ENCODE assay signal across 19 mouse cellular contexts in the genomic region with DNA sequence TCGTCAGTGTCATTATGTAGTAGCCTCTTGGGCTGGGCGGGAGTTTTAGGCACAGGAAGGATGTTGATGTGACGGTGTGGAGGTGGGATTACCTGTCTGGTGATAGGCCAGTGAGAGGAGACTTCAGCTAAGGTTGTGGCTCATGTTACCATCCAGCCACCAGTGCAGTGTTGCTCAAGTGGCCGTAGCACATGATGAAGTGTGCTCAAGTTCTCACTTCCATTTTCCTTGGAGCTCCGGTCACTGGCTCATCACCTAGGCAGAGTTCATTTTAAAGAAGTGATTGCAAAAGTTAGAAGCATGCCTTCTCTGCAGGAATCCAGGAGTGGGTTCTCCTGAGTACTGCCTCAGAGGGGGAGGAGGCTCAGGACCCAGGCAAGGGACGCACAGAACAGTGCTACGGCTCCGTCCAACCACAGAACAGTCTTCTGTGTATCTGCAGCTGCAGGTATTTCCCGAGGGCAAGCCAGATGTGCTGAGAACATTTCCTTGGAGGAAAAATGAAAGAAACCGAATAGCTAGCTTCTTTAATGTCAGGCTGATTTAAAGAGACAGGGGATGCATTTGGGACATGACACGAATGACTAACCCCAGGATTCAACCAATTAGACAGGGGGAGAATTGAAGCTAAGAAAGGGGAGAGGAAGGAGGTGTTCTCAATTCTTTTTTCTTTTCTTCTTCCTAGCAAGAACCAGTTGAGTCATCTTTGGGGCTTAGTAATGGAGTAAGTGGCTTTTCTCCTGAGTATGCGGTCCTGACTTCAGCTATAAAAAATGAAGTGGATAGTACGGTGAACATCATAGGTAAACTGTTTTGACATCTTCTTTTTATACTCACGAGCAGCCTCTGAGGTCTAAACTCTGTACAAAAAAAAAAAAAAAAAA.
DNase-seq lines count a peak whose midpoint lies in the region; ATAC-seq and TF ChIP-seq lines count a peak whose summit lies in the region.
"Had no signal": no experiment of that assay in that cellular context is flagged by ENCODE, and none has a peak within 500 bp of the region (broad histone marks: within the 10 kb centered on the region; RNA-seq: fewer than 3 reads in every experiment).

No protein-coding gene starts in this region.

- no peak overlapping the region for H3K9ac ChIP-seq in heart, postnatal 0 days (replicated peaks; ENCODE audit: low read depth, low read length)
- H3K9ac ChIP-seq: embryonic facial prominence, embryonic 12.5 days; limb, embryonic 15.5 days; lung, embryonic 14.5 days had no signal

- no peak for ATAC-seq in heart, postnatal 0 days (ENCODE audit: insufficient read depth, low read depth)
- ATAC-seq in common myeloid progenitor, adult 5-6 weeks (replicated peaks; ENCODE audit: low read depth, poor library complexity, severe bottlenecking), result peak; percentile 33
- ATAC-seq: hindbrain, embryonic 16.5 days had no signal

- H3K79me2 ChIP-seq in macrophage (ENCODE audit: inconsistent target), result peaks cover 58% of the 10 kb centered on the region; the same call in 1 of the 2 replicates

- H3K36me3 ChIP-seq in heart, postnatal 0 days (replicated peaks; ENCODE audit: control insufficient read depth, insufficient read depth, low read length), result peaks cover 51% of the 10 kb centered on the region
- H3K36me3 ChIP-seq in macrophage (ENCODE audit: inconsistent target), result peaks cover 73% of the 10 kb centered on the region

- H3K4me2 ChIP-seq in heart, postnatal 0 days (ENCODE audit: low read depth, low read length), result no peak overlapping the region
- H3K4me2 ChIP-seq: embryonic facial prominence, embryonic 12.5 days; limb, embryonic 15.5 days; lung, embryonic 14.5 days had no signal

- TF ChIP-seq EP300 in heart, postnatal 0 days (IDR thresholded peaks at IDR 0.05; ENCODE audit: low read depth), result no peak

- WGBS in heart, postnatal 0 days, result 54% methylated on average over 14 of the region's 14 CpGs
- 21% methylated on average over 14 of the region's 14 CpGs for WGBS in macrophage (ENCODE audit: missing documents)

- no peak overlapping the region for H3K4me3 ChIP-seq in heart, postnatal 0 days (ENCODE audit: low read depth, low read length)
- H3K4me3 ChIP-seq in macrophage (ENCODE audit: inconsistent target), result no peak overlapping the region
- H3K4me3 ChIP-seq: embryonic facial prominence, embryonic 12.5 days; limb, embryonic 15.5 days had no signal

- H3K4me1 ChIP-seq in heart, postnatal 0 days (ENCODE audit: control insufficient read depth, insufficient read depth), result peaks cover 11% of the 10 kb centered on the region; the same call in 1 of the 2 replicates
- H3K4me1 ChIP-seq: limb, embryonic 15.5 days had no signal

- H3K27ac ChIP-seq in heart, postnatal 0 days (ENCODE audit: low read depth), result 0 out of 2 replicates have a peak overlapping the region, but pooled peaks have one; percentile 28
- peak overlapping the region; percentile 63 for H3K27ac ChIP-seq in macrophage
- H3K27ac ChIP-seq: embryonic facial prominence, embryonic 12.5 days; limb, embryonic 15.5 days had no signal

- no peaks in the 10 kb centered on the region for H3K27me3 ChIP-seq in heart, postnatal 0 days (ENCODE audit: control insufficient read depth, insufficient read depth, low read length)
- H3K27me3 ChIP-seq: embryonic facial prominence, embryonic 12.5 days; limb, embryonic 15.5 days had no signal

- TF ChIP-seq CTCF in heart, postnatal 0 days (IDR thresholded peaks at IDR 0.05; ENCODE audit: low read depth), result no peak

- no peaks in the 10 kb centered on the region for H3K9me3 ChIP-seq in heart, postnatal 0 days (replicated peaks; ENCODE audit: control insufficient read depth, low read length)
- H3K9me3 ChIP-seq: embryonic facial prominence, embryonic 12.5 days; limb, embryonic 15.5 days had no signal

- DNase-seq in heart, postnatal 0 days (ENCODE audit: low spot score), result no peak
- DNase-seq in heart, adult 9 months (ENCODE audit: low spot score in 2 of 2), result no peak
- peak; percentile 22 for DNase-seq in 416B (ENCODE audit: low read depth)
- DNase-seq in urinary bladder, postnatal 4 days (ENCODE audit: low spot score in 2 of 2), result no peak
- DNase-seq in frontal cortex, postnatal 14 days (ENCODE audit: low spot score in 2 of 2), result no peak
- no peak for DNase-seq in embryo, embryonic 10.5 days (ENCODE audit: low spot score)
- DNase-seq: adrenal gland, postnatal 10 days; B cell, adult 2 months; cerebellum, postnatal 14 days; heart, adult 18-20 months; kidney, adult 11 months; kidney, postnatal 10 days; thymus, adult 18-20 months had no signal
